Mouse (Mus musculus): ENCODE results near the gene Noto. TPM values are rescaled to one million over a fixed set of nuclear protein-coding genes. Genes with fewer than 3 reads are reported as not detected.

Noto gene
- polyA plus RNA-seq, 1 experiment from 2014 or later: not detected

GRCm38 (mm10) chr6:85433865-85434264 is 10.2 kb downstream of the Noto start:
- H3K4me1 ChIP-seq (ENCODE audit: control insufficient read depth, insufficient read depth, low read length): no peaks in the 10 kb centered on the region
- H3K27ac ChIP-seq (replicated peaks; ENCODE audit: low read depth, low read length): no peak overlapping the region
- no peak overlapping the region for H3K9ac ChIP-seq (replicated peaks; ENCODE audit: low read length)
- no peak overlapping the region for H3K4me3 ChIP-seq (ENCODE audit: low read depth, low read length)
- H3K27me3 ChIP-seq (ENCODE audit: control insufficient read depth, insufficient read depth, low read length): no peaks in the 10 kb centered on the region
- DNase-seq (ENCODE audit: low spot score) (no peak), ATAC-seq (replicated peaks; ENCODE audit: insufficient number of reproducible peaks, low FRiP score, low TSS enrichment, low read depth) (no peak)
- H3K36me3 ChIP-seq (replicated peaks; ENCODE audit: control insufficient read depth, insufficient read depth, low read depth, low read length): no peaks in the 10 kb centered on the region
- H3K4me2 ChIP-seq (ENCODE audit: low read depth, low read length): no peak overlapping the region
- H3K9me3 ChIP-seq (replicated peaks; ENCODE audit: control insufficient read depth, low read length): no peaks in the 10 kb centered on the region
- 82% methylated on average over 5 of the region's 5 CpGs for WGBS

DNA sequence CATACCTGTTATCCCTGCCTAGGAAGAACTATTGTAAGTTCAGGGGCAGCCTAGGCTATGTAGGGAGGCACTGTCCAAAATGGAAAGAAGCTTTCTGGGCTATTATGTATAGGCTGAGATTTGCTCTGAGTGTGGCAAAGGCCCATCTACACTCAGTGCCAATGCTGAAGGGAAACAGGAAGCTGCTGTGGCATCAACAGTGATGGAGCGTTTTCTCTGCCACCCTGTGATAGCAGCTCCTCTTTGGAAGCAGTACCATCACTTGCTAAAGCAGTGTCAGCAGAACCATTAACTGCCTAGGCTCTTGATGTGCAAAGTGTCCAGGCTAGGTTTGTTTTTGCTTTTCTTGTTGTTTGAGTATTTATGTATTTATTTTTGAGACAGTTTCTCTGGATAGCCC is 12.5 kb downstream of the Noto start:
- H3K36me3 ChIP-seq (replicated peaks; ENCODE audit: control insufficient read depth, insufficient read depth, low read depth, low read length): peaks cover 2% of the 10 kb centered on the region; the same call in 1 of the 2 replicates
- DNase-seq (ENCODE audit: low spot score) (no peak), ATAC-seq (replicated peaks; ENCODE audit: insufficient number of reproducible peaks, low FRiP score, low TSS enrichment, low read depth) (no peak)
- no peaks in the 10 kb centered on the region for H3K4me1 ChIP-seq (ENCODE audit: control insufficient read depth, insufficient read depth, low read length)
- H3K9ac ChIP-seq (replicated peaks; ENCODE audit: low read length): no peak overlapping the region
- no peaks in the 10 kb centered on the region for H3K9me3 ChIP-seq (replicated peaks; ENCODE audit: control insufficient read depth, low read length)
- 80% methylated on average over 1 of the region's 1 CpGs for WGBS
- H3K4me2 ChIP-seq (ENCODE audit: low read depth, low read length): no peak overlapping the region
- H3K27ac ChIP-seq (replicated peaks; ENCODE audit: low read depth, low read length): no peak overlapping the region
- H3K27me3 ChIP-seq (ENCODE audit: control insufficient read depth, insufficient read depth, low read length): no peaks in the 10 kb centered on the region
- H3K4me3 ChIP-seq (ENCODE audit: low read depth, low read length): no peak overlapping the region

DNA sequence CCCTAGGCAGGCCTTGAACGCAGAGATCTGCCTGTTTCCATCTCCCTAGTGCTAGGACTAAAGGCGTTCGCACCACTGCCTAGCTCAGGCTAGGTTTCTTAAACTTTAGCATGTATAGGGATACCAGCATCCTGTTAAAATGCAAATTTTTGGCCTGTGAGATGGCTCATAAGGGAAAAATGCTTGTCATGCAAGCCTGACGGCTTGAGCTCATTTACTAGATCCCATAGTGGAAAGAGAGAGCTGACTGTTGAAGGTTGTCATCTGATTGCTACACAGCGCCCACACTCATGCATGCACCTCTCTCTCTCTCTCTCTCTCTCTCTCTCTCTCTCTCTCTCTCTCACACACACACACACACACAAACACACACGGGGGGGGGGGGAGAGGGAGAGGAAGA is 12.9 kb downstream of the Noto start:
- H3K27ac ChIP-seq (replicated peaks; ENCODE audit: low read depth, low read length): no peak overlapping the region
- 93% methylated on average over 5 of the region's 6 CpGs for WGBS
- no peak overlapping the region for H3K4me2 ChIP-seq (ENCODE audit: low read depth, low read length)
- H3K9me3 ChIP-seq (replicated peaks; ENCODE audit: control insufficient read depth, low read length): no peaks in the 10 kb centered on the region
- no peak for ATAC-seq (replicated peaks; ENCODE audit: insufficient number of reproducible peaks, low FRiP score, low TSS enrichment, low read depth)
- DNase-seq (ENCODE audit: low spot score): no peak
- peaks cover 2% of the 10 kb centered on the region for H3K36me3 ChIP-seq (replicated peaks; ENCODE audit: control insufficient read depth, insufficient read depth, low read depth, low read length)
- no peak overlapping the region for H3K4me3 ChIP-seq (ENCODE audit: low read depth, low read length)
- no peaks in the 10 kb centered on the region for H3K27me3 ChIP-seq (ENCODE audit: control insufficient read depth, insufficient read depth, low read length)
- H3K4me1 ChIP-seq (ENCODE audit: control insufficient read depth, insufficient read depth, low read length): no peaks in the 10 kb centered on the region
- no peak overlapping the region for H3K9ac ChIP-seq (replicated peaks; ENCODE audit: low read length)

DNA sequence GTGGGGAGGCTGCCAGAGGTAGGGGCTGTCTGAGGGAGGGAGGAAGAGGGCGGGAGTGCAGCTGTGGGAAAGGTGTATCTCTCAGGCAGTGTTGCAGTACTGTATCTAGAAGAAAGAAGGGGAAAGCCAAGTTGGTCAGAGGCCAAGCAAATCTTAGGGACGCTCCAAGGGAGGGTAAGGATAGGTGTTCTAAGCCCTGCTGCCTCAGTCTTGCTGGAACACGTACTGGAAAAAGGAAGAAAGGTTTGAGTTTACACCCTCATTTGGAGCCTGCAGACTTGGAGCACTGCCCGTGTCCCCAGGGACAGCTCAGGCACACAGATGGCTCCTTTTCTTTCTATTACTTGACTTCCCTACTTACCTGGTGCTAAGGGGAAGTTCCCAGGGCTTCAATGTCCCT is 17.5 kb downstream of the Noto start:
- no peak for ATAC-seq (replicated peaks; ENCODE audit: insufficient number of reproducible peaks, low FRiP score, low TSS enrichment, low read depth)

GRCm38 (mm10) chr6:85443488-85444233 is 20.0 kb downstream of the Noto start:
- WGBS: 92% methylated on average over 3 of the region's 3 CpGs
- Histone ChIP-seq H3K9me3 (replicated peaks; ENCODE audit: control insufficient read depth, low read length) (no peaks in the 10 kb centered on the region), H3K27ac (replicated peaks; ENCODE audit: low read depth, low read length) (no peak overlapping the region), H3K27me3 (ENCODE audit: control insufficient read depth, insufficient read depth, low read length) (no peaks in the 10 kb centered on the region), H3K4me2 (ENCODE audit: low read depth, low read length) (no peak overlapping the region), H3K9ac (replicated peaks; ENCODE audit: low read length) (no peak overlapping the region), H3K4me3 (ENCODE audit: low read depth, low read length) (no peak overlapping the region), H3K4me1 (ENCODE audit: control insufficient read depth, insufficient read depth, low read length) (no peaks in the 10 kb centered on the region), H3K36me3 (replicated peaks; ENCODE audit: control insufficient read depth, insufficient read depth, low read depth, low read length) (peaks cover 2% of the 10 kb centered on the region)
- DNase-seq (ENCODE audit: low spot score): no peak
- no peak for ATAC-seq (replicated peaks; ENCODE audit: insufficient number of reproducible peaks, low FRiP score, low TSS enrichment, low read depth)

More for the DNA sequence above, 17.5 kb downstream of the Noto start:
- 80% methylated on average over 4 of the region's 4 CpGs for WGBS
- Histone ChIP-seq H3K4me1 (ENCODE audit: control insufficient read depth, insufficient read depth, low read length) (no peaks in the 10 kb centered on the region), H3K9me3 (replicated peaks; ENCODE audit: control insufficient read depth, low read length) (no peaks in the 10 kb centered on the region), H3K36me3 (replicated peaks; ENCODE audit: control insufficient read depth, insufficient read depth, low read depth, low read length) (peaks cover 2% of the 10 kb centered on the region), H3K4me2 (ENCODE audit: low read depth, low read length) (no peak overlapping the region), H3K9ac (replicated peaks; ENCODE audit: low read length) (no peak overlapping the region), H3K27me3 (ENCODE audit: control insufficient read depth, insufficient read depth, low read length) (no peaks in the 10 kb centered on the region), H3K4me3 (ENCODE audit: low read depth, low read length) (no peak overlapping the region), H3K27ac (replicated peaks; ENCODE audit: low read depth, low read length) (no peak overlapping the region)
- no peak for DNase-seq (ENCODE audit: low spot score)

DNA sequence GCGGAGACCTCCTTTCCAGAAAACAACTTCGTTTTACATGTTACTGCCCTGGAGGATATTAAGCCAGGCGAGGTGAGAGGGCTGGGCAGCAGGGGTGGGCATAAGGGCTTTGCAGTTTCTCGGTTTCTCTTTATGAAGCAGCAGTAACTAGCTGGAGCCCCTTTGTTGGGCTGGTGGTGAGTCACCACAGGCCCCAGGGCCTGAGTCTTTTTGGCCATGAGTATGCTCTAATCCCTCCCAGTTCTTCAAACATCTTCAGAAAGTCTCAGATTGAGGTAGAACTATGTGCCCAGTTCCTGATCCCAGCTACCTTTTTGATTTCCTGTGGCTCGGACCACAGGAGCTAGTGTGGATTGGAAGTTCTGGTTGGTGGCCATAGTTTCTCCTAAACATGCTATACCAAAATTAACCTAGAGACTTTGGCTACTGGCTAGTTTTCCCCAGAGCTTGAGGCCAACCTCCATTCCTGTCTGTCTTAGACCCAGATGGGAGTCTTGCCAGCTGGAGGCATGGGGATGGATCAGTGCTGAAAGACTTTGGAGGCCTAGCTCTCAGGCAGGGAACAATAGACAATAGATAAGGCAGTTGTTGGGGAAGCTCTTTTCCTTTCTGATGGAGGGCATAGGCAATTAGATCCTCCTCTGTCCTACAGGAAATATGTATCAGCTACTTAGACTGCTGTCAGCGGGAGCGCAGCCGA is 20.7 kb downstream of the Noto start:
- Histone ChIP-seq H3K36me3 (replicated peaks; ENCODE audit: control insufficient read depth, insufficient read depth, low read depth, low read length) (peaks cover 2% of the 10 kb centered on the region), H3K9ac (replicated peaks; ENCODE audit: low read length) (no peak overlapping the region), H3K4me1 (ENCODE audit: control insufficient read depth, insufficient read depth, low read length) (no peaks in the 10 kb centered on the region), H3K4me3 (ENCODE audit: low read depth, low read length) (no peak overlapping the region), H3K27me3 (ENCODE audit: control insufficient read depth, insufficient read depth, low read length) (no peaks in the 10 kb centered on the region), H3K4me2 (ENCODE audit: low read depth, low read length) (no peak overlapping the region), H3K9me3 (replicated peaks; ENCODE audit: control insufficient read depth, low read length) (no peaks in the 10 kb centered on the region), H3K27ac (replicated peaks; ENCODE audit: low read depth, low read length) (no peak overlapping the region)
- DNase-seq (ENCODE audit: low spot score) (no peak), ATAC-seq (replicated peaks; ENCODE audit: insufficient number of reproducible peaks, low FRiP score, low TSS enrichment, low read depth) (no peak)
- WGBS: 89% methylated on average over 8 of the region's 8 CpGs

DNA sequence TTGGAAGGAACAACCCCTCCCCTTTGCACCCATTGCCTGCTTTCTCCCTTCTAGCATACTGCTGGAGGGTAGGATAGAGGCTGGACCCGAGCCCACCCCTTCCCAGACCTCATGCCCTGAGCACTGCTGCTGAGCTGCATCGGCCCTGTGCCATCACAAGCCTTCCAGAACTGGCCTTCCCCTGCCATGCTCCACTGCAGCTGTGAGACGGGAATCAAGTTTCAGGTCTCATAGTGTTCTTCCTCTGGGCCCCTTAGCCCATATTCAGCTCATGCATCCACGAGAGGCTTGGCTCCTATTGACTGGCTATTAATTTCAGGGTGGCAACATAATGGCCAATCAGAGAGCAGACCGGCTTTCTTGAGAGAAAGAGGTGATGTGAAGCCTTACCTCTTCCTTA is 21.6 kb downstream of the Noto start:
- Histone ChIP-seq H3K9me3 (replicated peaks; ENCODE audit: control insufficient read depth, low read length) (no peaks in the 10 kb centered on the region), H3K27ac (replicated peaks; ENCODE audit: low read depth, low read length) (no peak overlapping the region), H3K4me1 (ENCODE audit: control insufficient read depth, insufficient read depth, low read length) (no peaks in the 10 kb centered on the region), H3K4me3 (ENCODE audit: low read depth, low read length) (no peak overlapping the region), H3K27me3 (ENCODE audit: control insufficient read depth, insufficient read depth, low read length) (no peaks in the 10 kb centered on the region), H3K36me3 (replicated peaks; ENCODE audit: control insufficient read depth, insufficient read depth, low read depth, low read length) (peaks cover 2% of the 10 kb centered on the region), H3K9ac (replicated peaks; ENCODE audit: low read length) (no peak overlapping the region), H3K4me2 (ENCODE audit: low read depth, low read length) (no peak overlapping the region)
- peak; percentile 41; the same call in 1 of the 2 replicates for ATAC-seq (replicated peaks; ENCODE audit: insufficient number of reproducible peaks, low FRiP score, low TSS enrichment, low read depth)
- DNase-seq (ENCODE audit: low spot score): no peak
- WGBS: 85% methylated on average over 5 of the region's 5 CpGs

GRCm38 (mm10) chr6:85447351-85447750 is 23.7 kb downstream of the Noto start:
- no peak for ATAC-seq (replicated peaks; ENCODE audit: insufficient number of reproducible peaks, low FRiP score, low TSS enrichment, low read depth)
- Histone ChIP-seq H3K4me1 (ENCODE audit: control insufficient read depth, insufficient read depth, low read length) (no peaks in the 10 kb centered on the region), H3K4me2 (ENCODE audit: low read depth, low read length) (no peak overlapping the region), H3K9ac (replicated peaks; ENCODE audit: low read length) (no peak overlapping the region), H3K4me3 (ENCODE audit: low read depth, low read length) (no peak overlapping the region), H3K27ac (replicated peaks; ENCODE audit: low read depth, low read length) (no peak overlapping the region), H3K9me3 (replicated peaks; ENCODE audit: control insufficient read depth, low read length) (no peaks in the 10 kb centered on the region), H3K27me3 (ENCODE audit: control insufficient read depth, insufficient read depth, low read length) (no peaks in the 10 kb centered on the region), H3K36me3 (replicated peaks; ENCODE audit: control insufficient read depth, insufficient read depth, low read depth, low read length) (no peaks in the 10 kb centered on the region; the same call in none of the 2 replicates)
- 85% methylated on average over 6 of the region's 6 CpGs for WGBS
- DNase-seq (ENCODE audit: low spot score): no peak

Data from embryonic facial prominence, embryonic 11.5 days (tissue).